Comparison of ENCODE assay signal across 8 mouse cellular contexts in the genomic region with DNA sequence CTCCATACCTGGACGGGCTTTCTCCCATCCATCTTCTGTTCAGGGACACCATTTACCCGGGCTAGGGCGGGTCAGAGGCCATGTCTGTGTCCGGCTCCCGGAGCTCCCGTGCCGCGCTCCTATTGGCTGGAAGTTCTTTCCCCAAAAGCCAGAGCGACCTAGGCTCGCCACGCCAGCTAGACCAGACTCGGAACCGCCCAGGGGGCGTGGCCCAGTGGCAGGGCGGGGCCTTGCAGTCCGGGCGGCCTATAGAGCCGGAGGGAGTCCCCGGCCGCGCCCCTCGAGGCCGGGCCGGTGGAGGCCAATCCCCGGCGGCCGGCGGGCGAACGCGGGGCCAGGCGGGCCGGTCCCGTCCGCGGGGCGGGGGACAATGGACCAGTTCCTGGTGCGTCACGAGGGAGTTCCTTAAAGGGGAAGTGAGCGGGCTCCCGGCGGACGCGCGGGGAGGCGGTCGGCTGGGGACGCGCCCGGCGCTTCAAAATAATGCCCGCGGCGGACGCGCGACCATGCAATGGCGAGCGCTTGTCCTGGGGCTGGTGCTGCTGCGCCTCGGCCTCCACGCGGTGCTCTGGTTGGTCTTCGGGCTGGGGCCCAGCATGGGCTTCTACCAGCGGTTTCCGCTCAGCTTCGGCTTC. TPM values are rescaled to one million over a fixed set of nuclear protein-coding genes. Genes with fewer than 3 reads are reported as not detected.
DNase-seq lines count a peak whose midpoint lies in the region; ATAC-seq and TF ChIP-seq lines count a peak whose summit lies in the region.

TSS of gene Edem1 (plus strand) at position 408 of the 635 bp plus-strand sequence.

- intact Hi-C loops in heart, postnatal 25 days (cut with DNase I), result loop anchor here (2.0 kb wide), 1 partner anchor 46 kb away; the partner anchor contains the start of gene Arl8b

- H3K27me3 ChIP-seq in forebrain, embryonic 15.5 days, result no peaks in the 10 kb centered on the region

- in situ Hi-C loops in ES-E14 (cut with MboI; ENCODE audit: low sequenced_read_pairs in 2 of 2, unreplicated experiment in 2 of 2), result no loop called here

- DNase-seq in ES-E14 (ENCODE audit: low read depth, low spot score), result peak; percentile 94
- DNase-seq in cerebellum, adult 11-12 months, result peak; percentile 97
- DNase-seq in heart, postnatal 25 days (ENCODE audit: low spot score), result peak; percentile 100
- peak; percentile 91 to 95 for DNase-seq in layer of hippocampus, adult 18-20 months (ENCODE audit: low spot score in 2 of 2)
- peak; percentile 99 for DNase-seq in lung, adult 2 months
- peak; percentile 96 to 97 for DNase-seq in thymus, adult 18-20 months

- peaks cover 0 to 5% of the 10 kb centered on the region in 2 experiments; a peak in 1 of 4 replicates for H3K4me1 ChIP-seq in ES-E14 (ENCODE audit: control insufficient read depth in 2 of 2, insufficient read depth in 2 of 2, low read length in 2 of 2, poor library complexity in 1 of 2)
- H3K4me1 ChIP-seq in forebrain, embryonic 15.5 days, result peaks cover 16% of the 10 kb centered on the region
- peaks cover 18% of the 10 kb centered on the region for H3K4me1 ChIP-seq in lung, adult 2 months (ENCODE audit: control insufficient read depth, insufficient read depth, low read length)

- H3K9me3 ChIP-seq in ES-E14 (ENCODE audit: control insufficient read depth, insufficient read depth, low read depth, low read length), result no peaks in the 10 kb centered on the region
- H3K9me3 ChIP-seq in forebrain, embryonic 15.5 days, result no peaks in the 10 kb centered on the region

- peak within 1 kb of the TSS; percentile 90 for H3K4me2 ChIP-seq in forebrain, embryonic 15.5 days (replicated peaks)

- peak within 1 kb of the TSS; percentile 20; the same call in 1 of the 2 replicates for H3K27ac ChIP-seq in ES-E14 (ENCODE audit: insufficient read depth, low read depth, low read length, poor library complexity, severe bottlenecking)
- H3K27ac ChIP-seq in forebrain, embryonic 15.5 days (replicated peaks), result peak within 1 kb of the TSS; percentile 63

- H3K4me3 ChIP-seq in ES-E14 (ENCODE audit: insufficient read depth in 1 of 2, low read depth in 1 of 2, low read length in 2 of 2, poor library complexity in 1 of 2, severe bottlenecking in 1 of 2), result peak within 1 kb of the TSS; percentile 88 to 94
- peak within 1 kb of the TSS; percentile 74 for H3K4me3 ChIP-seq in forebrain, embryonic 15.5 days
- peak within 1 kb of the TSS; percentile 87 for H3K4me3 ChIP-seq in lung, adult 2 months (replicated peaks; ENCODE audit: extremely low read depth, low read depth, low read length)

- TF ChIP-seq CTCF in lung, adult 2 months (IDR thresholded peaks at IDR 0.05; ENCODE audit: insufficient read depth, low read length), result no peak

- peak within 1 kb of the TSS; percentile 86 for H3K9ac ChIP-seq in ES-E14 (ENCODE audit: insufficient read depth, low read depth, low read length, poor library complexity, severe bottlenecking)
- H3K9ac ChIP-seq in forebrain, embryonic 15.5 days (replicated peaks), result peak within 1 kb of the TSS; percentile 83

- under 1% methylated on average over 67 of the region's 67 CpGs for WGBS in forebrain, embryonic 15.5 days
- WGBS in lung, adult 2 months, result under 1% methylated on average over 67 of the region's 67 CpGs

- TF ChIP-seq POLR2A in lung, adult 2 months (IDR thresholded peaks at IDR 0.05; ENCODE audit: borderline replicate concordance, extremely low read depth, low read depth, low read length), result peak; percentile 58; the same call in 1 of the 2 replicates

- peak; percentile 97 for ATAC-seq in forebrain, embryonic 15.5 days (replicated peaks)
- ATAC-seq in neutrophil, adult 5-6 weeks (ENCODE audit: extremely low read depth, insufficient number of reproducible peaks, low FRiP score, poor library complexity, severe bottlenecking), result peak; percentile 79

- H3K36me3 ChIP-seq in ES-E14 (ENCODE audit: control insufficient read depth, insufficient read depth, low read length, poor library complexity, severe bottlenecking), result no peaks in the 10 kb centered on the region
- H3K36me3 ChIP-seq in forebrain, embryonic 15.5 days, result peaks cover under 1% of the 10 kb centered on the region; the same call in 1 of the 2 replicates

TF ChIP-seq in ES-E14, 5 proteins besides CTCF, POLR2A, EP300 and RAD21:
- TF ChIP-seq MAFK (IDR thresholded peaks at IDR 0.05; ENCODE audit: insufficient read depth, low read depth, low read length) (no peak), HCFC1 (IDR thresholded peaks at IDR 0.05; ENCODE audit: borderline replicate concordance, insufficient read depth, low read length) (0 out of 2 replicates have a peak, but pooled peaks have one; percentile 16)
TF ChIP-seq in ES-E14: peak in this region for 1.

RNA-seq across cellular contexts. Expression of gene Edem1, which starts in this region (rescaled TPM):
- 27.6 and 29.4 TPM in 2 replicates for total RNA-seq in ES-E14 (2012; rRNA removed)
- 6.9 and 8.3 TPM in 2 replicates for polyA plus RNA-seq in forebrain, embryonic 15.5 days (2015; fragmentation: Nextera tagmentation; extraction: Ambion mirVana)
- 10 to 100 TPM; 12.3 to 14.1 TPM for total RNA-seq in heart, postnatal 25 days (2021)
- total RNA-seq in layer of hippocampus, adult 18-20 months (2021), result 10 to 100 TPM; 14.6 to 15.6 TPM
- polyA plus RNA-seq in lung, adult 2 months (2012; rRNA removed), result 18.4 and 18.5 TPM in 2 replicates
- total RNA-seq in neutrophil, adult 5-6 weeks (2017), result 83.6 and 88.1 TPM in 2 replicates

Comparison
In these comparisons a context has a peak if more than half of its experiments do, and no peak if none do; other contexts are left out.
1. Peak in every context shown above with its lines: DNase-seq, ATAC-seq, H3K4me3 ChIP-seq and H3K27ac ChIP-seq.